Mouse (Mus musculus) granulocyte monocyte progenitor cell, adult 5-6 weeks (primary cell): ENCODE measurements around the gene Lrp5. TPM values are rescaled to one million over a fixed set of nuclear protein-coding genes. Genes with fewer than 3 reads are reported as not detected.

Experiments
- total RNA-seq, 2 experiments: library from RNA; stranded (forward) in 1 of 2; stranded (reverse) in 1 of 2; fragments of 200-712, 200-1000 nt in 1 of 2; fragments of >200 nt in 1 of 2; fragmentation: Nextera tagmentation in 1 of 2; gene quantifications; 2 replicates each; pipeline ENCODE4 v1.2.3; 2014 to 2017

The Lrp5 gene
- total RNA-seq, 2 experiments from 2014 or later, result 15.1 to 28.0 TPM

Other genes with a start within 250 kb of the Lrp5 start
- gene Ppp6r3, start 110.8 kb downstream of the Lrp5 start, total RNA-seq (2014; fragmentation: Nextera tagmentation), result 97.5 and 97.9 TPM in 2 replicates
- 106 and 114 TPM in 2 replicates for gene Ppp6r3, start 110.8 kb downstream of the Lrp5 start, total RNA-seq (2017)
- 10.0 and 13.4 TPM in 2 replicates for gene 1810055G02Rik, start 21.7 kb upstream of the Lrp5 start, total RNA-seq (2014; fragmentation: Nextera tagmentation)
- 4.5 and 9.0 TPM in 2 replicates for gene 1810055G02Rik, start 21.7 kb upstream of the Lrp5 start, total RNA-seq (2017)
- gene Kmt5b, start 80.9 kb upstream of the Lrp5 start, total RNA-seq (2014; fragmentation: Nextera tagmentation), result 28.2 and 38.5 TPM in 2 replicates
- 37.0 and 41.4 TPM in 2 replicates for gene Kmt5b, start 80.9 kb upstream of the Lrp5 start, total RNA-seq (2017)
- gene Chka, start 165.2 kb upstream of the Lrp5 start, total RNA-seq (2014; fragmentation: Nextera tagmentation), result 30.2 and 50.6 TPM in 2 replicates
- gene Chka, start 165.2 kb upstream of the Lrp5 start, total RNA-seq (2017), result 32.7 and 37.2 TPM in 2 replicates
- 165 and 253 TPM in 2 replicates for gene Tcirg1, start 220.6 kb upstream of the Lrp5 start, total RNA-seq (2014; fragmentation: Nextera tagmentation)
- 159 and 178 TPM in 2 replicates for gene Tcirg1, start 220.6 kb upstream of the Lrp5 start, total RNA-seq (2017)
- gene Ndufs8, start 226.2 kb upstream of the Lrp5 start, total RNA-seq (2014; fragmentation: Nextera tagmentation), result 157 and 158 TPM in 2 replicates
- gene Ndufs8, start 226.2 kb upstream of the Lrp5 start, total RNA-seq (2017), result 89.0 and 91.9 TPM in 2 replicates
- gene Aldh3b1, start 243.2 kb upstream of the Lrp5 start, total RNA-seq (2014; fragmentation: Nextera tagmentation), result 5.9 and 8.4 TPM in 2 replicates
- 8.4 and 14.1 TPM in 2 replicates for gene Aldh3b1, start 243.2 kb upstream of the Lrp5 start, total RNA-seq (2017)
- 162 and 191 TPM in 2 replicates for gene Unc93b1, start 248.6 kb upstream of the Lrp5 start, total RNA-seq (2014; fragmentation: Nextera tagmentation)
- 205 and 220 TPM in 2 replicates for gene Unc93b1, start 248.6 kb upstream of the Lrp5 start, total RNA-seq (2017)